Mouse (Mus musculus) olfactory bulb, adult 2 months (tissue): ENCODE data around the gene Camsap1.

Experiments used
- CTCF ChIP-seq: fragments of 200-500 bp; IDR thresholded peaks from 2 replicates; pipeline ENCODE4 v1.5.1; 2012; ENCODE audit warnings: low read depth, mild to moderate bottlenecking, low read length, moderate library complexity; ENCODE audit not compliant: insufficient read depth
- POLR2A ChIP-seq: fragments of 200-500 bp; IDR thresholded peaks from 2 replicates; pipeline ENCODE4 v1.6.1; 2012; ENCODE audit warnings: mild to moderate bottlenecking, low read depth, low read length, moderate library complexity; ENCODE audit not compliant: insufficient read depth

GRCm38 (mm10) chr2:25975141-25975770 is 7.8 kb downstream of the Camsap1 start:
- TF ChIP-seq CTCF (no peak), POLR2A (no peak)
